Mouse (Mus musculus) liver, embryonic 14.5 days (tissue): ENCODE measurements at regions not wholly inside any gene's neighbourhood (a gene's known extent, or its start where the extent isn't known, plus 50 kb on each side); places are given as distances from the start of the nearest gene placed in this dataset.

Source experiments
- CTCF ChIP-seq: IDR thresholded peaks from 2 replicates; pipeline ENCODE4 v1.5.1; 2016; ENCODE audit warnings: antibody characterized with exemption, low read depth, control low read depth
- EP300 ChIP-seq: IDR thresholded peaks from 2 replicates; pipeline ENCODE4 v1.6.1; 2016; ENCODE audit warnings: antibody characterized with exemption, low read depth

GRCm38 (mm10) chr19:26979322-26979721 lies 93.6 kb downstream of the Gm815 start:
- TF ChIP-seq CTCF (no peak), EP300 (no peak)
